Mouse (Mus musculus) left cerebral cortex, adult 2 months (tissue): Measurements from ENCODE around the gene Ccdc92b. TPM values are rescaled to one million over a fixed set of nuclear protein-coding genes. Genes with fewer than 3 reads are reported as not detected.

Source experiments
- DNase-seq, 2 experiments: peaks; one replicate each; pipeline ENCODE4 v3.0.0; 2021 to 2022; ENCODE audit warnings: low spot score in 2 of 2, mixed read lengths in 1 of 2; ENCODE audit errors: extremely low spot score in 1 of 2
- H3K27ac ChIP-seq: fragments of 200-600 bp; 2 replicates; pipeline ENCODE4 v1.8.1; 2022
- H3K4me3 ChIP-seq: fragments of 200-600 bp; 2 replicates; pipeline ENCODE4 v1.8.1; 2022
- CTCF ChIP-seq: fragments of 200-600 bp; IDR thresholded peaks from 2 replicates; pipeline ENCODE4 v1.8.1; 2022; ENCODE audit warnings: antibody characterized with exemption, mild to moderate bottlenecking, moderate library complexity
- intact Hi-C: fragments of 180-260 bp; cut with DNase I; formaldehyde crosslinking; loops from one replicate; pipeline ENCODE4 v1.15.1; 2025
- total RNA-seq, 2 experiments: library from RNA; stranded (reverse); gene quantifications; 2 replicates each; pipeline ENCODE4 v1.2.3; 2021

Ccdc92b gene
- total RNA-seq, 2 experiments from 2014 or later = 29.8 to 31.7 TPM

- intact Hi-C loops = no loop called here
- DNase-seq = no peak
- TF ChIP-seq CTCF = no peak
- Histone ChIP-seq H3K27ac (no peak overlapping the region), H3K4me3 (no peak overlapping the region)
Observed at GRCm38 (mm10) chr11:74664279-74664678, 44.9 kb downstream of the Ccdc92b start.

- TF ChIP-seq CTCF = no peak
Observed at GRCm38 (mm10) chr11:74664906-74665305, 45.5 kb downstream of the Ccdc92b start.

GRCm38 (mm10) chr11:74665631-74666283 lies 46.4 kb downstream of the Ccdc92b start:
- Histone ChIP-seq H3K27ac (no peak overlapping the region), H3K4me3 (no peak overlapping the region)
- peak in 1 of 2 experiments; percentile 8 for DNase-seq
- intact Hi-C loops = no loop called here
- TF ChIP-seq CTCF = no peak

More at GRCm38 (mm10) chr11:74664906-74665305, 45.5 kb downstream of the Ccdc92b start:
- intact Hi-C loops = no loop called here
- no peak for DNase-seq
- Histone ChIP-seq H3K27ac (no peak overlapping the region), H3K4me3 (no peak overlapping the region)

- no peak for TF ChIP-seq CTCF
- H3K27ac ChIP-seq = no peak overlapping the region
- intact Hi-C loops = no loop called here
- peak in 1 of 2 experiments; percentile 8 for DNase-seq
- H3K4me3 ChIP-seq = no peak overlapping the region
Observed at GRCm38 (mm10) chr11:74666284-74666652, 46.9 kb downstream of the Ccdc92b start.

- TF ChIP-seq CTCF = no peak
- no peak overlapping the region for H3K4me3 ChIP-seq
- intact Hi-C loops = no loop called here
- DNase-seq = peak in 1 of 2 experiments; percentile 9
- H3K27ac ChIP-seq = no peak overlapping the region
Observed at GRCm38 (mm10) chr11:74666776-74667581, 47.6 kb downstream of the Ccdc92b start.

- no peak overlapping the region for H3K27ac ChIP-seq
- no peak for TF ChIP-seq CTCF
- H3K4me3 ChIP-seq = no peak overlapping the region
- DNase-seq = peak in 1 of 2 experiments; percentile 9
- intact Hi-C loops = no loop called here
Observed at GRCm38 (mm10) chr11:74667582-74668010, 48.2 kb downstream of the Ccdc92b start.

- Histone ChIP-seq H3K27ac (no peak overlapping the region), H3K4me3 (no peak overlapping the region)
- no peak for TF ChIP-seq CTCF
- intact Hi-C loops = no loop called here
- peak in 1 of 2 experiments; percentile 5 for DNase-seq
Observed at GRCm38 (mm10) chr11:74668466-74668865, 49.1 kb downstream of the Ccdc92b start.

GRCm38 (mm10) chr11:74668971-74669370 lies 49.6 kb downstream of the Ccdc92b start:
- no peak overlapping the region for H3K27ac ChIP-seq
- intact Hi-C loops = no loop called here
- TF ChIP-seq CTCF = no peak
- peak in 1 of 2 experiments; percentile 7 for DNase-seq
- H3K4me3 ChIP-seq = no peak overlapping the region

GRCm38 (mm10) chr11:74670151-74670550 lies 50.7 kb downstream of the Ccdc92b start:
- intact Hi-C loops = no loop called here
- no peak overlapping the region for H3K27ac ChIP-seq
- peak in 1 of 2 experiments; percentile 10 for DNase-seq
- no peak for TF ChIP-seq CTCF
- no peak overlapping the region for H3K4me3 ChIP-seq

GRCm38 (mm10) chr11:74671013-74671412 lies 51.6 kb downstream of the Ccdc92b start:
- intact Hi-C loops = no loop called here
- no peak for TF ChIP-seq CTCF
- Histone ChIP-seq H3K27ac (no peak overlapping the region), H3K4me3 (no peak overlapping the region)
- peak in 1 of 2 experiments; percentile 3 for DNase-seq

- no peak for TF ChIP-seq CTCF
- DNase-seq = no peak
- intact Hi-C loops = no loop called here
- H3K27ac ChIP-seq = no peak overlapping the region
- no peak overlapping the region for H3K4me3 ChIP-seq
Observed at GRCm38 (mm10) chr11:74671839-74672238, 52.4 kb downstream of the Ccdc92b start.

- intact Hi-C loops = no loop called here
Observed at GRCm38 (mm10) chr11:74672901-74673513, 53.6 kb downstream of the Ccdc92b start.

More at GRCm38 (mm10) chr11:74672901-74673513, 53.6 kb downstream of the Ccdc92b start:
- Histone ChIP-seq H3K27ac (no peak overlapping the region), H3K4me3 (no peak overlapping the region)
- TF ChIP-seq CTCF = no peak
- DNase-seq = peak in 1 of 2 experiments; percentile 6
